Mouse (Mus musculus): ENCODE measurements around the gene Pla2g12a. TPM values are rescaled to one million over a fixed set of nuclear protein-coding genes. Genes with fewer than 3 reads are reported as not detected.

Gene Pla2g12a
- polyA plus RNA-seq, 1 experiment from 2014 or later = 38.6 TPM

- Histone ChIP-seq H3K9me3 (replicated peaks; ENCODE audit: control insufficient read depth, low read length) (no peaks in the 10 kb centered on the region), H3K36me3 (ENCODE audit: control insufficient read depth, insufficient read depth, low read length) (peaks cover 14% of the 10 kb centered on the region; the same call in 1 of the 2 replicates), H3K9ac (ENCODE audit: low read length) (no peak overlapping the region), H3K4me2 (ENCODE audit: low read length) (no peak overlapping the region), H3K27me3 (replicated peaks; ENCODE audit: control insufficient read depth, insufficient read depth, low read length) (no peaks in the 10 kb centered on the region), H3K27ac (ENCODE audit: low read depth, low read length) (no peak overlapping the region), H3K4me3 (ENCODE audit: low read depth, low read length) (no peak overlapping the region), H3K4me1 (ENCODE audit: control insufficient read depth, insufficient read depth, low read length) (no peaks in the 10 kb centered on the region)
- DNase-seq (ENCODE audit: low spot score) (no peak), ATAC-seq (no peak)
- WGBS = 91% methylated on average over 13 of the region's 13 CpGs
Observed at GRCm38 (mm10) chr3:129887779-129888517, 9.5 kb downstream of the Pla2g12a start.

GRCm38 (mm10) chr3:129892003-129892402 is 13.6 kb downstream of the Pla2g12a start:
- Histone ChIP-seq H3K4me1 (ENCODE audit: control insufficient read depth, insufficient read depth, low read length) (no peaks in the 10 kb centered on the region), H3K27ac (ENCODE audit: low read depth, low read length) (no peak overlapping the region), H3K9me3 (replicated peaks; ENCODE audit: control insufficient read depth, low read length) (no peaks in the 10 kb centered on the region), H3K4me2 (ENCODE audit: low read length) (no peak overlapping the region), H3K9ac (ENCODE audit: low read length) (no peak overlapping the region), H3K36me3 (ENCODE audit: control insufficient read depth, insufficient read depth, low read length) (peaks cover 26% of the 10 kb centered on the region; the same call in 1 of the 2 replicates), H3K4me3 (ENCODE audit: low read depth, low read length) (no peak overlapping the region), H3K27me3 (replicated peaks; ENCODE audit: control insufficient read depth, insufficient read depth, low read length) (no peaks in the 10 kb centered on the region)
- WGBS = 90% methylated on average over 5 of the region's 5 CpGs
- DNase-seq (ENCODE audit: low spot score) (no peak), ATAC-seq (no peak)

GRCm38 (mm10) chr3:129893143-129893542 is 14.7 kb downstream of the Pla2g12a start:
- ATAC-seq = no peak
- H3K4me1 ChIP-seq (ENCODE audit: control insufficient read depth, insufficient read depth, low read length) = no peaks in the 10 kb centered on the region
- no peak overlapping the region for H3K4me3 ChIP-seq (ENCODE audit: low read depth, low read length)
- H3K9ac ChIP-seq (ENCODE audit: low read length) = no peak overlapping the region
- H3K27me3 ChIP-seq (replicated peaks; ENCODE audit: control insufficient read depth, insufficient read depth, low read length) = no peaks in the 10 kb centered on the region
- no peak overlapping the region for H3K27ac ChIP-seq (ENCODE audit: low read depth, low read length)
- no peak overlapping the region for H3K4me2 ChIP-seq (ENCODE audit: low read length)
- no peak for DNase-seq (ENCODE audit: low spot score)
- no peaks in the 10 kb centered on the region for H3K9me3 ChIP-seq (replicated peaks; ENCODE audit: control insufficient read depth, low read length)
- H3K36me3 ChIP-seq (ENCODE audit: control insufficient read depth, insufficient read depth, low read length) = peaks cover 26% of the 10 kb centered on the region; the same call in 1 of the 2 replicates
- 94% methylated on average over 3 of the region's 3 CpGs for WGBS

DNA sequence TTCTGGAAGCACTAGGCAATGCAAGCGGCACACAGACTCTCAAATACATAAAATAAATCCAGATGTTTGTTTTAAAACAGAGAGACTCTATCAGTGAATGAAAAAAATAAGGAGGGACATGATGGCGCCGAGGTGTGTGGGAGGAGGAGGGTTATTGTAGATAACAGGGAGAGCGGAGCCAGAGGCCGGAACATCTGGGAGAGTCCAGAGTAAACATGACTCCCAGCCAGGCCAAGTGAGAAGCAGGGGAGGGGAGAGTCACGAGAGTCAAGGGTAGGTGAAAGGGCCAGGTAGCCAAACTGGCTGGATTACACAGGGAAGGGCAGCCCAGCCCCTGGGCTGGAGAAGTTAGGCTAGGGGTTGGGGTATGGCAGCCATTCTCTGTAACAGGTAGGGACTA is 18.2 kb downstream of the Pla2g12a start:
- Histone ChIP-seq H3K4me3 (ENCODE audit: low read depth, low read length) (no peak overlapping the region), H3K4me1 (ENCODE audit: control insufficient read depth, insufficient read depth, low read length) (no peaks in the 10 kb centered on the region), H3K27ac (ENCODE audit: low read depth, low read length) (no peak overlapping the region), H3K4me2 (ENCODE audit: low read length) (no peak overlapping the region), H3K9me3 (replicated peaks; ENCODE audit: control insufficient read depth, low read length) (no peaks in the 10 kb centered on the region), H3K27me3 (replicated peaks; ENCODE audit: control insufficient read depth, insufficient read depth, low read length) (no peaks in the 10 kb centered on the region), H3K9ac (ENCODE audit: low read length) (no peak overlapping the region), H3K36me3 (ENCODE audit: control insufficient read depth, insufficient read depth, low read length) (peaks cover 19% of the 10 kb centered on the region; the same call in 1 of the 2 replicates)
- ATAC-seq (no peak), DNase-seq (ENCODE audit: low spot score) (no peak)
- WGBS = 91% methylated on average over 6 of the region's 6 CpGs

- H3K4me3 ChIP-seq (ENCODE audit: low read depth, low read length) = no peak overlapping the region
- DNase-seq (ENCODE audit: low spot score) (peak; percentile 20), ATAC-seq (no peak)
- H3K27me3 ChIP-seq (replicated peaks; ENCODE audit: control insufficient read depth, insufficient read depth, low read length) = no peaks in the 10 kb centered on the region
- 0 out of 2 replicates have a peak, but pooled peaks cover 5% of the 10 kb centered on the region for H3K36me3 ChIP-seq (ENCODE audit: control insufficient read depth, insufficient read depth, low read length)
- H3K4me1 ChIP-seq (ENCODE audit: control insufficient read depth, insufficient read depth, low read length) = 0 out of 2 replicates have a peak, but pooled peaks cover 7% of the 10 kb centered on the region
- no peak overlapping the region for H3K27ac ChIP-seq (ENCODE audit: low read depth, low read length)
- WGBS = 64% methylated on average over 4 of the region's 4 CpGs
- H3K4me2 ChIP-seq (ENCODE audit: low read length) = no peak overlapping the region
- no peak overlapping the region for H3K9ac ChIP-seq (ENCODE audit: low read length)
- H3K9me3 ChIP-seq (replicated peaks; ENCODE audit: control insufficient read depth, low read length) = no peaks in the 10 kb centered on the region
Observed at GRCm38 (mm10) chr3:129898886-129899285, 20.5 kb downstream of the Pla2g12a start.

GRCm38 (mm10) chr3:129901271-129901809 is 22.9 kb downstream of the Pla2g12a start, which contains the start of gene Casp6:
TSS of gene Casp6 (plus strand) at chr3:129901425.
- no peaks in the 10 kb centered on the region for H3K27me3 ChIP-seq (replicated peaks; ENCODE audit: control insufficient read depth, insufficient read depth, low read length)
- H3K36me3 ChIP-seq (ENCODE audit: control insufficient read depth, insufficient read depth, low read length) = peaks cover 7% of the 10 kb centered on the region; the same call in 1 of the 2 replicates
- no peaks in the 10 kb centered on the region for H3K9me3 ChIP-seq (replicated peaks; ENCODE audit: control insufficient read depth, low read length)
- H3K4me3 ChIP-seq (ENCODE audit: low read depth, low read length) = peak within 1 kb of the TSS; percentile 61
- H3K27ac ChIP-seq (ENCODE audit: low read depth, low read length) = no peak within 1 kb of the TSS; the same call in 1 of the 2 replicates
- H3K4me1 ChIP-seq (ENCODE audit: control insufficient read depth, insufficient read depth, low read length) = 0 out of 2 replicates have a peak, but pooled peaks cover 7% of the 10 kb centered on the region
- DNase-seq (ENCODE audit: low spot score) (peak; percentile 78), ATAC-seq (peak; percentile 96)
- under 1% methylated on average over 34 of the region's 34 CpGs for WGBS
- peak within 1 kb of the TSS; percentile 70 for H3K9ac ChIP-seq (ENCODE audit: low read length)
- peak within 1 kb of the TSS; percentile 75 for H3K4me2 ChIP-seq (ENCODE audit: low read length)

DNA sequence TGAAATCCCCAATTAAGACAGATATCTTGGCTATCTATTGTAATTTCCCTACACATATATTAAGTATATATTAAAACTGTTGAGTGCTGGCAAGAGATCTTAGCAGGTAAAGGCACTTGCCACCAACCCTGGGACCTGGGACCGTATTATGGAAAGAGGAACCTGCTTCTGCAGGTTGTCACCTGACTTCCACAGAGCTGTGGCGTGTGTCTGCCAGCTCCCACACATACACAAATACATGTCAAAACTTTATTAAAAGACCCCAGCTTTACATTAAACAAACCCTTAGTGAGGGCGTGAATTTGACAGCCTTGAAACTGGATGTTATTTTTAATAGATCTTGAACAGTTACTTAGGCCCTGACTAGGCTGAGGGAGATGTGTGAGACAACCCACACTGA is 25.0 kb downstream of the Pla2g12a start:
- DNase-seq (ENCODE audit: low spot score) = no peak
- WGBS = 90% methylated on average over 3 of the region's 3 CpGs

DNA sequence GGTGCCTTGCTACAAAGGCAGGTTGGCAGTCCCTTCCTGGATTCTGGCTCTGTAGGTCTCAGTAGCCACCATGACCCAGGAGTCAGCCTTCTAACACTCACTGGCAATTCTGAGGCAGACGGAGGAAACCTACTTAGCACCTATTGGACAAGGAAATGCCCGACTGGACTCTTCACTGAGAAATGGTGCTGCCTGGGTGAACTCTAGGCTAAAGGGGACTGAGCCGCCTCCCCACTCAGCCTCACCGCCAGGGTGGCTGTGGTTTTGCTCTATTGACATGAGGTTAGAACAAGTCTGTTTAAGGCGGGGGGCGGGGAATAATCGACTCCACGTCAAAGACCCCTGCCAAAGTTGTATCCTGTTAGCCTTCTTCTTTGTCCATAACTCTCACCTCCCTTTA is 25.5 kb downstream of the Pla2g12a start:
- 0 out of 2 replicates have a peak, but pooled peaks cover 7% of the 10 kb centered on the region for H3K4me1 ChIP-seq (ENCODE audit: control insufficient read depth, insufficient read depth, low read length)
- no peaks in the 10 kb centered on the region for H3K27me3 ChIP-seq (replicated peaks; ENCODE audit: control insufficient read depth, insufficient read depth, low read length)
- H3K4me2 ChIP-seq (ENCODE audit: low read length) = no peak overlapping the region
- peaks cover 13% of the 10 kb centered on the region; the same call in 1 of the 2 replicates for H3K36me3 ChIP-seq (ENCODE audit: control insufficient read depth, insufficient read depth, low read length)
- no peaks in the 10 kb centered on the region for H3K9me3 ChIP-seq (replicated peaks; ENCODE audit: control insufficient read depth, low read length)
- H3K9ac ChIP-seq (ENCODE audit: low read length) = no peak overlapping the region
- H3K4me3 ChIP-seq (ENCODE audit: low read depth, low read length) = no peak overlapping the region
- H3K27ac ChIP-seq (ENCODE audit: low read depth, low read length) = no peak overlapping the region
- WGBS = 91% methylated on average over 8 of the region's 8 CpGs
- ATAC-seq (no peak), DNase-seq (ENCODE audit: low spot score) (no peak)

More for the DNA sequence above, 25.0 kb downstream of the Pla2g12a start:
- no peak overlapping the region for H3K4me2 ChIP-seq (ENCODE audit: low read length)
- no peak overlapping the region for H3K4me3 ChIP-seq (ENCODE audit: low read depth, low read length)
- peaks cover 8% of the 10 kb centered on the region; the same call in 1 of the 2 replicates for H3K36me3 ChIP-seq (ENCODE audit: control insufficient read depth, insufficient read depth, low read length)
- H3K9ac ChIP-seq (ENCODE audit: low read length) = no peak overlapping the region
- no peak overlapping the region for H3K27ac ChIP-seq (ENCODE audit: low read depth, low read length)
- no peak for ATAC-seq
- H3K4me1 ChIP-seq (ENCODE audit: control insufficient read depth, insufficient read depth, low read length) = 0 out of 2 replicates have a peak, but pooled peaks cover 7% of the 10 kb centered on the region
- H3K27me3 ChIP-seq (replicated peaks; ENCODE audit: control insufficient read depth, insufficient read depth, low read length) = no peaks in the 10 kb centered on the region
- no peaks in the 10 kb centered on the region for H3K9me3 ChIP-seq (replicated peaks; ENCODE audit: control insufficient read depth, low read length)
